Mouse (Mus musculus) hindbrain, embryonic 11.5 days (tissue): ENCODE data around the gene Atg4c. TPM values are rescaled to one million over a fixed set of nuclear protein-coding genes. Genes with fewer than 3 reads are reported as not detected.
A peak's percentile ranks its signal among the peaks of the same experiment; 100 is the strongest.

Experiments
- ATAC-seq: fragments of 200-750 bp; cut with Nextera tagmentation; 2 replicates; pipeline ENCODE4 v1.8.0; 2017; ENCODE audit warnings: mild to moderate bottlenecking, moderate TSS enrichment, moderate library complexity; ENCODE audit not compliant: low FRiP score
- DNase-seq: peaks from one replicate; pipeline ENCODE4 v3.0.0-alpha.2; 2015; ENCODE audit warnings: low spot score
- H3K27ac ChIP-seq: fragments of 300-500 bp; sonication (generic); 2 replicates; pipeline ENCODE4 v1.5.1; 2014; ENCODE audit warnings: mild to moderate bottlenecking, low read depth, low read length
- H3K27me3 ChIP-seq: fragments of 300-500 bp; sonication (generic); 2 replicates; pipeline ENCODE4 v1.6.1; 2014; ENCODE audit warnings: mild to moderate bottlenecking, low read length, moderate library complexity, mixed read lengths; ENCODE audit not compliant: control insufficient read depth, insufficient read depth
- H3K36me3 ChIP-seq: fragments of 300-500 bp; sonication (generic); 2 replicates; pipeline ENCODE4 v1.6.1; 2014; ENCODE audit warnings: mild to moderate bottlenecking, low read length, moderate library complexity, mixed read lengths; ENCODE audit not compliant: control insufficient read depth, insufficient read depth
- H3K4me1 ChIP-seq: fragments of 300-500 bp; sonication (generic); replicated peaks from 2 replicates; pipeline ENCODE4 v1.6.1; 2014; ENCODE audit warnings: low read length, mixed read lengths; ENCODE audit not compliant: control insufficient read depth, insufficient read depth
- H3K4me2 ChIP-seq: fragments of 300-500 bp; sonication (generic); replicated peaks from 2 replicates; pipeline ENCODE4 v1.6.1; 2014; ENCODE audit warnings: mild to moderate bottlenecking, low read depth, low read length
- H3K4me3 ChIP-seq: fragments of 300-500 bp; sonication (generic); 2 replicates; pipeline ENCODE4 v1.5.1; 2014; ENCODE audit warnings: low read depth, low read length
- H3K9ac ChIP-seq: fragments of 300-500 bp; sonication (generic); 2 replicates; pipeline ENCODE4 v1.6.1; 2014; ENCODE audit warnings: low read depth, low read length
- H3K9me3 ChIP-seq: fragments of 300-500 bp; sonication (generic); 2 replicates; pipeline ENCODE4 v1.6.1; 2016; ENCODE audit warnings: low read length; ENCODE audit not compliant: control insufficient read depth
- WGBS: fragments of 180-500 bp; shearing (Covaris S2); extraction: QIAGEN DNeasy Blood & Tissue Kit; methylation state at CpG from one replicate; pipeline ENCODE4 v1.1.7; 2014; 5-methylcytosine and 5-hydroxymethylcytosine counted together
- polyA plus RNA-seq: library from polyadenylated mRNA; unstranded; fragments of >200 nt; fragmentation: Nextera tagmentation; extraction: Ambion mirVana; gene quantifications from 2 replicates; pipeline ENCODE4 v1.2.1, GENCODE M21; 2014

The Atg4c gene
- polyA plus RNA-seq, 1 experiment from 2014 or later = 13.7 TPM

DNA sequence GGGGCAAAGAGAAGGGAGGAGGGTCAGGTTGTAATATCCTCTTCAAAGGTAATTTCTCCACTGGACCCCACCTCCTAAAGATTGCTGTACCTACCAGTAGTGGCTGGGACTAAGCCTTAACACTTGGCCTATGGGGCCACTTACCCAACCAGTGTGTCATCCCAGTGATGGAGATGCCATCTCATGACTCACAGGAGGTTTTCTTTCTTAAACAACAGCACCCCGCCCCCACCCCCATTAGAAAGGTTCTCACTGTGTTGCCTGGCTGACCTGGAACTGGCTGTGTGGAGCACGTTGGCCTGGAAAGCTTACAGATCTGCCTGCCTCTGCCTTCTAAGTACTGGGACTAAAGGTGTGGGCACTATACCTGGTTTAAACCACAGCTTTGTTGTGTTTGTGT, 69.5 kb downstream of the Atg4c start:
- ATAC-seq (no peak), DNase-seq (no peak)
- H3K36me3 ChIP-seq = no peaks in the 10 kb centered on the region
- no peaks in the 10 kb centered on the region for H3K9me3 ChIP-seq
- no peak overlapping the region for H3K9ac ChIP-seq
- H3K4me3 ChIP-seq = no peak overlapping the region
- H3K4me2 ChIP-seq = no peak overlapping the region
- H3K4me1 ChIP-seq = no peaks in the 10 kb centered on the region
- H3K27me3 ChIP-seq = no peaks in the 10 kb centered on the region
- H3K27ac ChIP-seq = no peak overlapping the region
- 82% methylated on average over 2 of the region's 2 CpGs for WGBS

DNA sequence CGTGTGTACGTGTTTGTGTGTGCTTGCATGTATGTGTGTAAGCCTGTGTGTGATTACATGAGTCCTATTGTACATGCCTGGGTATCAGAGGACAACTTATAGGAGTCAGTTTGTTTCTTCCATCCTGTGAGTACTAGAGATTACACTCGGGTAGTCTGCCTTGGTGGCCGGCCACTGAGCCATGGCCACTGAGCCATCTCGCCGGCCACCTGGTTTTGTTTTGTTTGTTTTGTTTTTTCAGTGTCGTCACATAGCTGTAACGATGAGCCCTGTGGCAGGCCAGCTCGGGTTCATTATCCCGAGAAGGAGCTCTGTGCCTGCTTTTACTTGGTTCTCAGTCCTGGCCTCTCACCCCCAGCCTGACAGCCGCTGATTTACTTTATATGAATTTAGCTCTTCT, 69.9 kb downstream of the Atg4c start:
- Histone ChIP-seq H3K9ac (no peak overlapping the region), H3K9me3 (no peaks in the 10 kb centered on the region), H3K4me1 (no peaks in the 10 kb centered on the region), H3K4me2 (no peak overlapping the region), H3K27me3 (no peaks in the 10 kb centered on the region), H3K36me3 (no peaks in the 10 kb centered on the region), H3K4me3 (no peak overlapping the region), H3K27ac (no peak overlapping the region)
- WGBS = 63% methylated on average over 11 of the region's 11 CpGs
- no peak for DNase-seq
- ATAC-seq = no peak

DNA sequence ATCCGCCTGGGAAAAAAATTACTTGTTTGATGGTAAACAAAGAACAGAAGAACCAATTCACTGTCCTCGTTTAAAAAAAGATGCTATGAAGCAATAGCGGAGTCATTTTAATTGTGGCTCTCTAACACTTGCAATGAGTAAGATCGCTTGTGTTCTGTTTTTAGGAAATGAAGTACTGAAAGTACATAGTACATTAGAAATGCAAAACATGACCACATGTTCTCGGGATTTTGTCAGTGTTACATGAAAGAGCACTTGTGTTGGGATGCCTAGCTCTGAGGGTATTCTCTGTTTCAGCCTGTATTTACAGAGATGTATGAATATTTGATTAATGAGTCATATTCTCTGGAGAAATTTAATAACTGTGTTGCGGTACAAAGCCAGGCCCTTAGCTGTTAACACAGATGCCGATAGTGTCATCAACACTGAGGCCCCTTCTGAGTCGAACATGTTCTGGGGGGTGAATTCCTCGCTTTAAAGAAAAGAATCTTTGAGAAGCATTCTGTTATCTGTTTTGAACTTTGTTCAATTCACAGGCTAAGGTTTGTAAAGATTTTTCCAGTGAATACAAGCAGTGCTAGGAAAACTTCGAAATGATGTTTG, 73.2 kb downstream of the Atg4c start:
- 83% methylated on average over 10 of the region's 10 CpGs for WGBS
- Histone ChIP-seq H3K4me1 (no peaks in the 10 kb centered on the region), H3K36me3 (no peaks in the 10 kb centered on the region), H3K4me2 (no peak overlapping the region), H3K27ac (no peak overlapping the region), H3K4me3 (no peak overlapping the region), H3K9ac (no peak overlapping the region), H3K9me3 (no peaks in the 10 kb centered on the region), H3K27me3 (no peaks in the 10 kb centered on the region)
- ATAC-seq (no peak), DNase-seq (no peak)

GRCm38 (mm10) chr4:99272860-99273259, 79.1 kb downstream of the Atg4c start:
- H3K4me3 ChIP-seq = no peak overlapping the region; the same call in 1 of the 2 replicates
- peak; percentile 50 for DNase-seq
- 28% methylated on average over 9 of the region's 9 CpGs for WGBS
- peak; percentile 60; the same call in 1 of the 2 replicates for ATAC-seq
- H3K4me1 ChIP-seq = no peaks in the 10 kb centered on the region
- H3K27ac ChIP-seq = peak overlapping the region; percentile 60
- no peaks in the 10 kb centered on the region for H3K9me3 ChIP-seq
- H3K4me2 ChIP-seq = peak overlapping the region; percentile 11; the same call in 1 of the 2 replicates
- no peaks in the 10 kb centered on the region for H3K36me3 ChIP-seq
- no peaks in the 10 kb centered on the region for H3K27me3 ChIP-seq
- H3K9ac ChIP-seq = 0 out of 2 replicates have a peak overlapping the region, but pooled peaks have one; percentile 11

DNA sequence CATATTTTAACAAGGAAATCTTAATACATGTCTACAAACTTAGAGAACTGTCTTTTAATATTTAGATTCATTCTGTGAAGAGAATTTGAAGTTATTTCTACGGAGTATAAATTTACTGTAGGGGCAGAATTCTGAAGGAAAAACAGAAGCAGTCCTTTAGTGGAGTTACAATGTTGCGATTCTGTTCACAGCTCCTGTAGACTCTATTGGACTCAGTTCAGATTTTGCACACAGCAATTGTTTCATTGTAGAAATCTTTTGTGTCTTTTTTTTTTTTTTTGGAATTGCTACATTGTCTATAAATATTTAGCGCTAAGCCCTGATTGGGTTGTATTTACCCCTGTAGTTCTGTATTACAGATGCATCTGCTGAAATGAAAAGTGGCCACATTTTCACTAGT, 79.7 kb downstream of the Atg4c start:
- DNase-seq = no peak
- 93% methylated on average over 3 of the region's 3 CpGs for WGBS
- Histone ChIP-seq H3K4me2 (no peak overlapping the region), H3K9me3 (no peaks in the 10 kb centered on the region), H3K36me3 (no peaks in the 10 kb centered on the region), H3K4me1 (no peaks in the 10 kb centered on the region), H3K9ac (no peak overlapping the region), H3K4me3 (no peak overlapping the region), H3K27me3 (no peaks in the 10 kb centered on the region), H3K27ac (no peak overlapping the region)
- ATAC-seq = no peak

GRCm38 (mm10) chr4:99273979-99274378, 80.2 kb downstream of the Atg4c start:
- no peaks in the 10 kb centered on the region for H3K36me3 ChIP-seq
- 60% methylated on average over 7 of the region's 7 CpGs for WGBS
- DNase-seq (peak; percentile 15), ATAC-seq (peak; percentile 82)
- no peak overlapping the region for H3K4me2 ChIP-seq
- H3K9ac ChIP-seq = no peak overlapping the region
- no peaks in the 10 kb centered on the region for H3K4me1 ChIP-seq
- H3K27ac ChIP-seq = no peak overlapping the region
- H3K4me3 ChIP-seq = no peak overlapping the region
- H3K9me3 ChIP-seq = no peaks in the 10 kb centered on the region
- no peaks in the 10 kb centered on the region for H3K27me3 ChIP-seq

DNA sequence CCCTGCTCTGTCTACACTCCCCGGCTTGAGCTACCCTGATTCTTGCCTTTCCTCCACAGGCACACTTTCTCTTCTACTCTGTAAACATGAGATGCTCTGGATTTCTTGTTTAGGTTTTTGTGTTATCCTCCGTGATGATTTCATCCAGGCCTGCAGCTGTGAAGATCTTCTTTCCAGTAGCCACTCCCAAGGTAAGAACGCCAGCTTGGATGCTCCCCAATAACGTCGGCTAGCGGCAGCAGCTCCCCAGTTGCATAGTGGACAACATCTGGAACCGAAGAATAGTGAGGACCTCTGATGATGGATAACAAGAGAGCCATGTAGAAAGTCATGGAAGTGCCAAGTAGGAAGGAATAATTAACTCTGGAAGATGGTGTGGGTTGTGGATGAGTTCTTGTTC, 85.1 kb downstream of the Atg4c start:
- H3K27ac ChIP-seq = no peak overlapping the region
- H3K4me1 ChIP-seq = no peaks in the 10 kb centered on the region
- WGBS = 88% methylated on average over 7 of the region's 7 CpGs
- H3K9ac ChIP-seq = no peak overlapping the region
- ATAC-seq (no peak), DNase-seq (no peak)
- no peaks in the 10 kb centered on the region for H3K36me3 ChIP-seq
- H3K4me3 ChIP-seq = no peak overlapping the region
- H3K4me2 ChIP-seq = no peak overlapping the region
- H3K27me3 ChIP-seq = no peaks in the 10 kb centered on the region
- H3K9me3 ChIP-seq = no peaks in the 10 kb centered on the region

GRCm38 (mm10) chr4:99281711-99282110, 88.0 kb downstream of the Atg4c start:
- no peak overlapping the region for H3K27ac ChIP-seq
- no peak overlapping the region for H3K4me2 ChIP-seq
- no peak for DNase-seq
- no peaks in the 10 kb centered on the region for H3K4me1 ChIP-seq
- H3K4me3 ChIP-seq = no peak overlapping the region
- no peaks in the 10 kb centered on the region for H3K27me3 ChIP-seq
- H3K9me3 ChIP-seq = no peaks in the 10 kb centered on the region
- WGBS = 89% methylated on average over 7 of the region's 7 CpGs
- ATAC-seq = no peak
- H3K9ac ChIP-seq = no peak overlapping the region
- H3K36me3 ChIP-seq = no peaks in the 10 kb centered on the region

- no peaks in the 10 kb centered on the region for H3K4me1 ChIP-seq
- no peak overlapping the region for H3K4me2 ChIP-seq
- no peak overlapping the region for H3K4me3 ChIP-seq
- 85% methylated on average over 10 of the region's 10 CpGs for WGBS
- no peaks in the 10 kb centered on the region for H3K36me3 ChIP-seq
- ATAC-seq (no peak), DNase-seq (no peak)
- H3K9me3 ChIP-seq = no peaks in the 10 kb centered on the region
- no peak overlapping the region for H3K27ac ChIP-seq
- H3K9ac ChIP-seq = no peak overlapping the region
- no peaks in the 10 kb centered on the region for H3K27me3 ChIP-seq
These were observed 95.6 kb downstream of the Atg4c start for GRCm38 (mm10) chr4:99289286-99289685.
